Mouse (Mus musculus): ENCODE results near the gene Tnfsf4. TPM values are rescaled to one million over a fixed set of nuclear protein-coding genes. Genes with fewer than 3 reads are reported as not detected.

The Tnfsf4 gene
- total RNA-seq (2023; ENCODE audit: inconsistent age) = not detected in 4 replicates

GRCm38 (mm10) chr1:161394931-161395459 lies at the start of gene Tnfsf4:
Tnfsf4 (plus strand) TSS chr1:161395409.

Other genes with a start within 250 kb of the Tnfsf4 start
- gene Tex50, start 236.1 kb upstream of the Tnfsf4 start, total RNA-seq (2023; ENCODE audit: inconsistent age) = not detected in 4 replicates
- gene Prdx6, start 144.2 kb upstream of the Tnfsf4 start, total RNA-seq (2023; ENCODE audit: inconsistent age) = 105 to 110 TPM (median 109 TPM) in 4 replicates
- 0.48 to 1.3 TPM (median 0.79 TPM) in 4 replicates for gene Tnfsf18, start 99.2 kb downstream of the Tnfsf4 start, total RNA-seq (2023; ENCODE audit: inconsistent age)